Mouse (Mus musculus) midbrain, embryonic 13.5 days (tissue): Measurements from ENCODE around the gene Ssc5d. TPM values are rescaled to one million over a fixed set of nuclear protein-coding genes. Genes with fewer than 3 reads are reported as not detected.

Experiments used
- ATAC-seq: fragments of 200-750 bp; cut with Nextera tagmentation; 2 replicates; pipeline ENCODE4 v1.8.0; 2017; ENCODE audit warnings: mild to moderate bottlenecking, moderate TSS enrichment, moderate library complexity
- H3K27ac ChIP-seq: fragments of 300-500 bp; sonication (generic); 2 replicates; pipeline ENCODE4 v1.5.1; 2015; ENCODE audit warnings: inconsistent platforms, mild to moderate bottlenecking, moderate library complexity
- H3K27me3 ChIP-seq: fragments of 300-500 bp; sonication (generic); 2 replicates; pipeline ENCODE4 v1.6.1; 2015; ENCODE audit warnings: mild to moderate bottlenecking, inconsistent platforms
- H3K36me3 ChIP-seq: fragments of 300-500 bp; sonication (generic); 2 replicates; pipeline ENCODE4 v1.6.1; 2015; ENCODE audit warnings: mild to moderate bottlenecking, inconsistent platforms
- H3K4me1 ChIP-seq: fragments of 300-500 bp; sonication (generic); replicated peaks from 2 replicates; pipeline ENCODE4 v1.6.1; 2015; ENCODE audit warnings: inconsistent platforms
- H3K4me2 ChIP-seq: fragments of 300-500 bp; sonication (generic); replicated peaks from 2 replicates; pipeline ENCODE4 v1.6.1; 2015; ENCODE audit warnings: moderate library complexity, mild to moderate bottlenecking, inconsistent platforms
- H3K4me3 ChIP-seq: fragments of 300-500 bp; sonication (generic); replicated peaks from 2 replicates; pipeline ENCODE4 v1.5.1; 2015; ENCODE audit warnings: mild to moderate bottlenecking, inconsistent platforms
- H3K9ac ChIP-seq: fragments of 300-500 bp; sonication (generic); replicated peaks from 2 replicates; pipeline ENCODE4 v1.6.1; 2015; ENCODE audit warnings: mild to moderate bottlenecking, inconsistent platforms
- H3K9me3 ChIP-seq: fragments of 300-500 bp; sonication (generic); 2 replicates; pipeline ENCODE4 v1.6.1; 2016; ENCODE audit warnings: mild to moderate bottlenecking, inconsistent platforms
- WGBS: fragments of 180-500 bp; shearing (Covaris S2); methylation state at CpG from one replicate; pipeline ENCODE4 v1.1.7; 2015; 5-methylcytosine and 5-hydroxymethylcytosine counted together
- polyA plus RNA-seq: library from polyadenylated mRNA; unstranded; fragments of >200 nt; fragmentation: Nextera tagmentation; extraction: Ambion mirVana; gene quantifications from 2 replicates; pipeline ENCODE4 v1.2.1, GENCODE M21; 2015

The Ssc5d gene
- polyA plus RNA-seq, 1 experiment from 2014 or later: 0.98 TPM

DNA sequence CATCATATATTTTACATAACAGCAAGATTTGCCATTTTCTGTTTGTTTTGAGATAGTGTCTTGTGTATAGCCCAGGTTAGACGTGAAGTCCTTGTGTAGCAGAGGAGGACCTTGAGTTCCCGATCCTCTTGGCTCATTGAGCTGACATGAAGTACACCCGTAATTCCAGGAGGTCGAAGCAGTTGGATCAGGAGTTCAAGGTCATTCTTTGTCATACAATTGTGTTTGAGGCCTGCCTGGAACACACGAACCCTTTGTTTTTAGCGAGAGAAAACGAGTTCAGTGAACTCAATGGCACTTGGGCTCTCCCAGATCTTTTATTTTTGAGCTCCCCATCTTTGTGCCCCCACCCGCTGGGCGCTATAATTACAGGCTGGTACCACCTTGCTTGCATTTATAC is 23.2 kb upstream of the Ssc5d start:
- H3K36me3 ChIP-seq: no peaks in the 10 kb centered on the region
- WGBS: 81% methylated on average over 9 of the region's 9 CpGs
- H3K4me1 ChIP-seq: peaks cover 19% of the 10 kb centered on the region
- H3K9ac ChIP-seq: no peak overlapping the region
- H3K4me3 ChIP-seq: no peak overlapping the region
- H3K9me3 ChIP-seq: no peaks in the 10 kb centered on the region
- H3K27me3 ChIP-seq: no peaks in the 10 kb centered on the region
- no peak for ATAC-seq
- H3K4me2 ChIP-seq: no peak overlapping the region
- H3K27ac ChIP-seq: no peak overlapping the region

DNA sequence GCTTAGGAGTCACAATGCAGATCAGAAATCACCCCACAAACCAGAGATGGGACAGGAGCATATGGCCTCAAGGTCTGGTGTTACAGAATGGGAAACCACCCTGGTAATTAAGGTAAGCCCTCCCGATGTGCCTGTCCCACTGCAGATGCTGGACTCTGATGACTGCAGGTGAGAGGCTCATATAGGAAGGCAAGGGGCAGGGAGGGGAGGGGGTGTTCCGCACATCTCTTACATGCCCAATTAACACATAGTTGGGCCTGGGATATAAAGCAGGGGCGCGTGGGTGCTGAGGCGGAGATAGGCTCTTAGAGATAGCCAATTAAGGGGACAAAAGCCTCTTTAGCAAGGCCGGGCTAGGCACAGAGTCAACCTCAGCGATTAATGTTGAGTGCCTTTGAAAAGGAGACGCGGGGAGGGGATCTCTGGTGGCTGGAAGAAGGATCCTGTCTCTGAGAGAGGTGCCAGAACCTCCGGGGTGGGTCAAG is 19.1 kb upstream of the Ssc5d start, which contains the start of gene Gm36210:
Gene Gm36210 (minus strand): TSS at position 51 of the 485 bp plus-strand sequence.
- H3K27ac ChIP-seq: no peak within 1 kb of the TSS
- no peak for ATAC-seq
- 47% methylated on average over 10 of the region's 10 CpGs for WGBS
- H3K9me3 ChIP-seq: no peaks in the 10 kb centered on the region
- H3K9ac ChIP-seq: no peak within 1 kb of the TSS
- no peaks in the 10 kb centered on the region for H3K36me3 ChIP-seq
- H3K27me3 ChIP-seq: no peaks in the 10 kb centered on the region
- no peak within 1 kb of the TSS for H3K4me3 ChIP-seq
- no peaks in the 10 kb centered on the region for H3K4me1 ChIP-seq
- no peak within 1 kb of the TSS for H3K4me2 ChIP-seq

DNA sequence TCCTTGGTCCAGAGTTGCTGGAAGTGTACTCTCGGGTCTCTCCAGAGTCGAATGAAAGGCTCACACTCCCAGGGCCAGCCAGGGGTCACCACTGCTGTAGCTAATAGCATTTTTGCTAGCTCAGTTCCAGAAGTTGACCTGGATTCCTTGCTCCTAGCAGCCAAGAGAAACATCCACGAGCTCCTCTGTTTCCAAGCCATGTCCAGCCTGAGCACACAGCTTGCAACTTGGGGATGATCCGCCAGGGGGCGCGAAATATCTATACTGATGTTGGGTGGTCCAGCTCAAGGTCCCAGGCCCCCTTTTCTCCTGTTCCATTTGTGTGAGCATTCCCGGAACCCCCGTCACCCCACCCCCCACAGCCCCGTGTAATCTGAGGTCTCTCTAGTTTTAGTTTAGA is 14.0 kb upstream of the Ssc5d start:
- H3K27me3 ChIP-seq: no peaks in the 10 kb centered on the region
- no peak overlapping the region for H3K4me3 ChIP-seq
- peaks cover 16% of the 10 kb centered on the region for H3K4me1 ChIP-seq
- H3K27ac ChIP-seq: no peak overlapping the region
- H3K9ac ChIP-seq: no peak overlapping the region; the same call in 1 of the 2 replicates
- H3K4me2 ChIP-seq: 0 out of 2 replicates have a peak overlapping the region, but pooled peaks have one; percentile 0
- 38% methylated on average over 9 of the region's 9 CpGs for WGBS
- no peaks in the 10 kb centered on the region for H3K36me3 ChIP-seq
- ATAC-seq: no peak
- no peaks in the 10 kb centered on the region for H3K9me3 ChIP-seq

DNA sequence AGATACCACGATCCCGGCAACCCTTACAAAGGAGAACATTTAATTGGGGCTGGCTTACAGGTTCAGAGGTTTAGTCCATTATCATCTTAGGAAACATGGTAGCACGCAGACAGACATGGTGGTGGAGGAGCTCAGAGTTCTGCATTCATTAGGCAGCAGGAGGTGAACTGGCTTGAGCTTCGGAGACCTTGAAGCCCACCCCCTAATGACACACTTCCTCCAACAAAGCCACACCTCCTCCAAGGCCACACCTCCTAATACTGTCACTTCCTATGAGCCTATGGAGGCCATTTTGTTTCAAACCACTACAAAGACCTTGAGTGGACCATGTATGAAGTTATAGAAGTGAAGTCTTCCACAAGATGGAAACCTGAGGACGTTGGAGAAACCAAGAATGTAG is 13.3 kb upstream of the Ssc5d start:
- Histone ChIP-seq H3K27me3 (no peaks in the 10 kb centered on the region), H3K9me3 (no peaks in the 10 kb centered on the region), H3K36me3 (no peaks in the 10 kb centered on the region), H3K9ac (no peak overlapping the region), H3K4me1 (peaks cover 23% of the 10 kb centered on the region), H3K4me2 (no peak overlapping the region), H3K4me3 (0 out of 2 replicates have a peak overlapping the region, but pooled peaks have one; percentile 0), H3K27ac (no peak overlapping the region)
- ATAC-seq: no peak
- 64% methylated on average over 5 of the region's 5 CpGs for WGBS

DNA sequence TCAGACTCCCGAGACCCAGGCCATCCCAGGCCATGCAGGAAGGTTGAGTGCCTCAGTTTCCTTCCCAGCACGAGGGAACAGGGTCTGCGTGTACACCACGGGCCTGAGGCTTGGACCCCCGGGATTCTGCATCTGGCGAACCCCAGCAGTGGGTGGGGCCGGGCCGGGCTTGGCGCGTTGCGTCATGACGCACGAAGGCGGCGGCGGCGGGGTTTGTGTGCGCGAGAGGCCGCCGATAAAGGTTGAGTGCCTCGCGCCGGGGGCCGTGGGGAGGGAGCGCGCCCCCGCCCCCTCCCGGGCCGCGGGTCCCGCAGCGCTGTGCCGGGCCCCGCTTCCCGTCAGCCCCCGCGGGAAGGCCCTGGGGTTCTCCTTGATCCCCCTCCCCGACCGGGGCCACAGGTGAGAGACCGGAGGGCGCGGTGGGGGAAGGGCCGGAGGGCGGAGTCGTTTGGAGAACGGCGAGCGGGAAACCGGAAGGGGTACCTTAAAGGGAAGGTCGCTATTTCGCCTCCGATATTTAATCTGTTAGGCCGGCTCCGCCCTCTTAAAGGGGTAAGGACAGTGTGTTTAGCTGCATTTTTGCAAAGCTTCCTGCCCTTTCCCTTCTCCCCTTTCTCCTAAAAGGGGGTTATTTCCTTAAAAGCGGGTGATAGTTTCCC is 10.4 kb upstream of the Ssc5d start, which contains the start of gene Zfp628:
Gene Zfp628 (plus strand): TSS at position 211 of the 659 bp plus-strand sequence.
- no peaks in the 10 kb centered on the region for H3K9me3 ChIP-seq
- peaks cover 26% of the 10 kb centered on the region for H3K36me3 ChIP-seq
- 2% methylated on average over 56 of the region's 56 CpGs for WGBS
- peak within 1 kb of the TSS; percentile 89 for H3K4me2 ChIP-seq
- peak within 1 kb of the TSS; percentile 54 for H3K4me3 ChIP-seq
- H3K4me1 ChIP-seq: peaks cover 29% of the 10 kb centered on the region
- peak; percentile 91 for ATAC-seq
- no peaks in the 10 kb centered on the region for H3K27me3 ChIP-seq
- H3K9ac ChIP-seq: peak within 1 kb of the TSS; percentile 84
- peak within 1 kb of the TSS; percentile 97 for H3K27ac ChIP-seq

DNA sequence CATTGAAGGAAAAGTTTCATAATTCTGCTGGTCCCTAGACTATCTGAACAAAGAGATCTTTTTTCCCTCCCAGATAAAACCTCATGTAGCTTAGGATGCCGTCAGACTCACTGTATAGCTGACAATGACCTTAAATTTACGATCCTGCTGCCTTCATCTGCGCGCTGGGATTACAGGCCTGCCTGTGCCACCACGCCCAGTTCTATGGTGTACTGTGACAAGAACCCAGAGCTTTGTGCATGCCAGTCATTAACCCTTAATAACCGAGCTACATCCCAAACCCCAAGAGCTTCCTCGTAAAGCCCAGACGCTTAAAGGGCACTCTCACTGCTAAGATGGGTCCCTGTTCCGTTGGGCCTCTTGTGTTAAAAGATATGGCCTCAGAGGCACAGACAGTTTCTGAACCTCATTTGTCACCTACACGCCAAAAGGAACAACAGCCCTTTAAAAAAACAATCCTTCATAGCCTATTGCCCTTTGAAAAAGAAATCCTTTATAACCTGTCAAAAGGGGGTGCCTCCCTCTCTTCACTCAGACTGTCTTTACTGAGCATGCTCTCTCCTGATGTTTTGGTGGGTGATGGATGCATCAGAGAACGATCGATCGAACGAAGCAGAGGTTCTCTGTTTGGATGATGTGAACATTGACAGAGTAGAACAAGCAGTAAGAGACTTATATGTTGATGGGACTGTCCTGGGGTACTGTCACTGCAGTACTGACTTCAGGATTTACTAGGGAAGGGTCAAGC is 9.7 kb upstream of the Ssc5d start:
- Histone ChIP-seq H3K36me3 (peaks cover 33% of the 10 kb centered on the region), H3K9me3 (no peaks in the 10 kb centered on the region), H3K4me1 (peaks cover 36% of the 10 kb centered on the region), H3K9ac (peak overlapping the region; percentile 84), H3K4me3 (peak overlapping the region; percentile 54), H3K27me3 (no peaks in the 10 kb centered on the region), H3K4me2 (peak overlapping the region; percentile 89), H3K27ac (peak overlapping the region; percentile 97)
- peak; percentile 24 for ATAC-seq
- 19% methylated on average over 14 of the region's 14 CpGs for WGBS

DNA sequence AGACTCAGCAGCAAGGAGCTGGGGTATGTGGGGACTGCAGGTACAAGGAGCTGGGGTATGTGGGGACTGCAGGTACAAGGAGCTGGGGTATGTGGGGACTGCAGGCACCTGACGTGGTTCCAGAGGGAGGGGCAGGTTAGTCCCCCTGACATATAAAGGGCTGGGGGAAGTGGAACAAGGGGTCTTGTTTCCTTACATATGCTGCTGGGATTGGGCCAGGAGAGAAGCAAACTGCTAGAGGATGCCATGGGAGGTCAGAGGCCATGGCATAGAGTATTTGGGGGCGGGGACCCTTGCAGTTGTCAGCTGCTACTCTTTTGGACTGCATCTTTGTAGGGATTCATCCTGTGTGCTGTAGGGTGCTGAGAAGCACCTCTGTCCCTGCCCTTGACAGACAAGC is 8.1 kb upstream of the Ssc5d start:
- H3K4me3 ChIP-seq: no peak overlapping the region
- H3K27me3 ChIP-seq: no peaks in the 10 kb centered on the region
- 95% methylated on average over 2 of the region's 2 CpGs for WGBS
- peaks cover 52% of the 10 kb centered on the region for H3K4me1 ChIP-seq
- H3K36me3 ChIP-seq: peaks cover 38% of the 10 kb centered on the region
- no peaks in the 10 kb centered on the region for H3K9me3 ChIP-seq
- ATAC-seq: no peak
- no peak overlapping the region; the same call in 1 of the 2 replicates for H3K4me2 ChIP-seq
- H3K9ac ChIP-seq: peak overlapping the region; percentile 84
- no peak overlapping the region for H3K27ac ChIP-seq

DNA sequence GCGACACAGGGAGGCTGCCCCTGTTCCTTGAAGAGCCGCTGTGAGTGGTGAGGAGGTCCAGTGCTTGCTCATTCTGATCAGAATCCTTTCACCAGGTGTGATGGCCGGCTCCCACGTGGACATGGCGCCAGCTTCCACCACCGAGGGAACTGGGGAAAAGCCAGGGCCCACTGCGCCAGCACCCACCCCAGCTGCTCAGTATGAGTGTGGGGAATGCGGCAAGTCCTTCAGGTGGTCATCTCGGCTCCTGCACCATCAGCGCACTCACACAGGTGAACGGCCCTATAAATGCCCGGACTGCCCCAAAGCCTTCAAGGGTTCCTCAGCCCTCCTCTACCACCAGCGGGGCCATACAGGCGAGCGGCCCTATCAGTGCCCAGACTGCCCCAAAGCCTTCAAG is 6.9 kb upstream of the Ssc5d start:
- H3K36me3 ChIP-seq: peaks cover 38% of the 10 kb centered on the region
- H3K9me3 ChIP-seq: no peaks in the 10 kb centered on the region
- H3K9ac ChIP-seq: 0 out of 2 replicates have a peak overlapping the region, but pooled peaks have one; percentile 2
- 93% methylated on average over 15 of the region's 15 CpGs for WGBS
- no peak overlapping the region for H3K4me3 ChIP-seq
- ATAC-seq: no peak
- no peak overlapping the region for H3K27ac ChIP-seq
- peaks cover 63% of the 10 kb centered on the region for H3K4me1 ChIP-seq
- H3K27me3 ChIP-seq: no peaks in the 10 kb centered on the region
- no peak overlapping the region for H3K4me2 ChIP-seq

DNA sequence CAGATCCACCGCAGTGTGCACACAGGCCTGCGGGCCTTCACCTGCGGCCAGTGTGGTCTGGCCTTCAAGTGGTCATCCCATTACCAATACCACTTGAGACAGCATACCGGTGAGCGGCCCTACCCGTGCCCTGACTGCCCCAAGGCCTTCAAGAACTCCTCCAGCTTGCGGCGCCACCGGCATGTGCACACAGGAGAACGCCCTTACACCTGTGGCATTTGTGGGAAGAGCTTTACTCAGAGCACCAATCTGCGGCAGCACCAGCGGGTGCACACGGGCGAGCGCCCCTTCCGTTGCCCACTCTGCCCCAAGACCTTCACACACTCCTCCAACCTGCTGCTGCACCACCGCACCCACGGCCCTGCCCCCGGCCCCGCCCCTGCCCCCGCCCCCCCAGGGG is 6.5 kb upstream of the Ssc5d start:
- no peak for ATAC-seq

DNA sequence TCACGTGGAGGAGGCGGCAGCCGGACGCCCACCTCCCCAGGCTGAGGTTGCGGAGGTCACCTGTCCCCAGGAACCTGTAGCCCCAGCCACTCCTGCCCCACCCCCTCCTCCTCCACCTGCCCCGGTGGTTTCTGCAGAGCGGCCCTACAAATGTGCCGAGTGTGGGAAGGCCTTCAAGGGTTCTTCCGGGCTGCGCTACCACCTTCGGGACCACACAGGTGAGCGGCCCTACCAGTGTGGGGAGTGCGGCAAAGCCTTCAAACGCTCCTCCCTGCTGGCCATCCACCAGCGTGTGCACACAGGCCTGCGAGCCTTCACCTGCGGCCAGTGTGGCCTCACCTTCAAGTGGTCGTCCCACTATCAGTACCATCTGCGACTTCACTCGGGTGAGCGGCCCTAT is 5.6 kb upstream of the Ssc5d start:
- H3K4me3 ChIP-seq: no peak overlapping the region
- peaks cover 69% of the 10 kb centered on the region for H3K4me1 ChIP-seq
- 89% methylated on average over 21 of the region's 21 CpGs for WGBS
- no peak overlapping the region for H3K9ac ChIP-seq
- peaks cover 38% of the 10 kb centered on the region for H3K36me3 ChIP-seq
- ATAC-seq: no peak
- H3K4me2 ChIP-seq: no peak overlapping the region
- no peaks in the 10 kb centered on the region for H3K9me3 ChIP-seq
- no peak overlapping the region for H3K27ac ChIP-seq
- no peaks in the 10 kb centered on the region for H3K27me3 ChIP-seq

More for the DNA sequence above, 6.5 kb upstream of the Ssc5d start:
- Histone ChIP-seq H3K27me3 (no peaks in the 10 kb centered on the region), H3K4me3 (no peak overlapping the region), H3K9me3 (no peaks in the 10 kb centered on the region), H3K4me2 (no peak overlapping the region), H3K4me1 (peaks cover 66% of the 10 kb centered on the region), H3K9ac (0 out of 2 replicates have a peak overlapping the region, but pooled peaks have one; percentile 2), H3K27ac (no peak overlapping the region), H3K36me3 (peaks cover 38% of the 10 kb centered on the region)
- 86% methylated on average over 21 of the region's 21 CpGs for WGBS

DNA sequence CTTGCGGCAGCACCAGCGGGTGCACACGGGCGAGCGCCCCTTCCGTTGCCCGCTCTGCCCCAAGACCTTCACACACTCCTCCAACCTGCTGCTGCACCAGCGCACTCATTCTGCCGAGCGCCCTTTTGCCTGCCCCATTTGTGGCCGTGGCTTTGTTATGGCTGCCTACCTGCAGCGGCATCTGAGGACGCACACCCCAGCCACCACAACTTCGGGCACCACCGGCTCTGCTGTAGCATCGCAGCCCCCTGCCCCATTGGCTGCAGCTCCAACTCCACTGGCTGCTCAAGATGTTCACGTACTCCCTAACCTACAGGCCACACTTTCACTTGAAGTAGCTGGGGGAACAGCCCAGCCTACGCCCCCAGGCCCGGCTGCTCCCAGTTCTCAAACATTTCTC is 5.1 kb upstream of the Ssc5d start:
- 92% methylated on average over 19 of the region's 19 CpGs for WGBS
- no peak for ATAC-seq
- H3K9me3 ChIP-seq: no peaks in the 10 kb centered on the region
- H3K9ac ChIP-seq: peak overlapping the region; percentile 58; the same call in 1 of the 2 replicates
- H3K27me3 ChIP-seq: no peaks in the 10 kb centered on the region
- H3K36me3 ChIP-seq: peaks cover 38% of the 10 kb centered on the region
- 0 out of 2 replicates have a peak overlapping the region, but pooled peaks have one; percentile 76 for H3K4me2 ChIP-seq
- H3K4me1 ChIP-seq: peaks cover 74% of the 10 kb centered on the region
- no peak overlapping the region for H3K4me3 ChIP-seq
- H3K27ac ChIP-seq: peak overlapping the region; percentile 100
